In the genomic region with DNA sequence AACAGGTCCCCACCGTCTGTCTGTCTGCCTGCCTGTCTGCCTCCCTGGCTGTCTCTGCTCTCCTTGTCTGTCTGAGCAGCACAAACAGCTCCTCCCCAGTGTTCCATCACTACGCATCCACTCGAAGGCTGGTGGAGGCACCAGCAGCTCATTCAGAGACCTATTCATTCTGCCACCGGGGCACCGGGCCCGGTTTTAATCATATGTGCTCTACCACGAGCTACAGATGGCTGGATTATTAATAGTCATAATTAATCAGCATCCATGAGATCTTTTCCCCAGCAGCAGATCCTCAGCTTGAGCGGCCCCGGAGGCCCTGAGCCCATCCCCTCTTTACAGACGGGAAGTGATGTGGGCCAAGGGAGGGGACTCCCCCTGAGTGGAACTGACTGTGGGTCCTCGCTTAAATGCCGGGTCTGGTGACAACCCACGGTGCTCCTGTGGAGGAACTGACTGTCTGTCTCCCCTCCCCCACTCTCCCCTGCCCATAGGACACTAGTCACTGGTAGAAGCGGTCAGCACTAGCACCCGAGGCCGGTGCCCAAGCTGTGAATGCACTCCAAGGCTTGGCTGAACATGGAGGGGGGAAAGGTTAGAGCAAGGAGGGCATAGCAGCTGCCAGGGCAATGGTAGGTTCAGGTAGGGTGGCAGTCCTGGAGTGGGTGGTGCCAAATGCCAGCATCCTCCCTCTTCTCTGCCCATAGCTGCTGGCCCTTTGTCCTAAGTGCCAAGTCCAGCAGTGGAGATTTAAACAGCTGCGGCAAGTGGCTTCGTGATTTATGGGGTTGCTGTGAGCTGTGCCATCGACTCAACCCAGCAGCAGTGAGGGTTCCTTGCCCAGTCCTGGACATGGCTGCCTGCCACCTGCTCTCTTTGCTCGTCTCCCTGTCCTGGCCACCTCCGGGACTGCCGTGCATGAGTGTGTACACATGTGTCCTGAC, we compare ENCODE assay signal across 9 mouse cellular contexts. TPM values are rescaled to one million over a fixed set of nuclear protein-coding genes. Genes with fewer than 3 reads are reported as not detected.
A peak's percentile ranks its signal among the peaks of the same experiment; 100 is the strongest.
DNase-seq lines count a peak whose midpoint lies in the region; ATAC-seq lines count a peak whose summit lies in the region.
"Had no signal": no experiment of that assay in that cellular context is flagged by ENCODE, and none has a peak within 500 bp of the region (broad histone marks: within the 10 kb centered on the region; RNA-seq: fewer than 3 reads in every experiment).

No protein-coding gene starts in this region.

- H3K27ac ChIP-seq in forebrain, embryonic 10.5 days, result peak overlapping the region; percentile 52; the same call in 1 of the 2 replicates
- no peak overlapping the region for H3K27ac ChIP-seq in forebrain, embryonic 11.5 days (ENCODE audit: low read depth, low read length)
- H3K27ac ChIP-seq in forebrain, embryonic 13.5 days, result peak overlapping the region; percentile 90

- 0 out of 2 replicates have a peak, but pooled peaks cover 3% of the 10 kb centered on the region for H3K36me3 ChIP-seq in forebrain, embryonic 10.5 days (replicated peaks)
- H3K36me3 ChIP-seq in forebrain, embryonic 11.5 days (ENCODE audit: control insufficient read depth, insufficient read depth, low read length), result no peaks in the 10 kb centered on the region
- H3K36me3 ChIP-seq in forebrain, embryonic 13.5 days (ENCODE audit: poor library complexity, severe bottlenecking), result no peaks in the 10 kb centered on the region

- peaks cover 94% of the 10 kb centered on the region for H3K4me1 ChIP-seq in forebrain, embryonic 10.5 days
- peaks cover 25% of the 10 kb centered on the region for H3K4me1 ChIP-seq in forebrain, embryonic 11.5 days (replicated peaks; ENCODE audit: control insufficient read depth, insufficient read depth, low read length)
- H3K4me1 ChIP-seq in forebrain, embryonic 13.5 days, result peaks cover 98% of the 10 kb centered on the region

- no peaks in the 10 kb centered on the region for H3K27me3 ChIP-seq in forebrain, embryonic 10.5 days (ENCODE audit: poor library complexity, severe bottlenecking)
- no peaks in the 10 kb centered on the region for H3K27me3 ChIP-seq in forebrain, embryonic 11.5 days (ENCODE audit: control insufficient read depth, insufficient read depth, low read length)
- H3K27me3 ChIP-seq in forebrain, embryonic 13.5 days, result no peaks in the 10 kb centered on the region

- H3K4me3 ChIP-seq in forebrain, embryonic 10.5 days, result no peak overlapping the region
- no peak overlapping the region for H3K4me3 ChIP-seq in forebrain, embryonic 11.5 days (ENCODE audit: low read depth, low read length)
- no peak overlapping the region for H3K4me3 ChIP-seq in forebrain, embryonic 13.5 days
- H3K4me3 ChIP-seq: erythroblast, embryonic 14.5 days had no signal

- no peak overlapping the region for H3K9ac ChIP-seq in forebrain, embryonic 11.5 days (ENCODE audit: low read length)
- peak overlapping the region; percentile 51 for H3K9ac ChIP-seq in forebrain, embryonic 13.5 days

- no peak for DNase-seq in forebrain, embryonic 10.5 days (ENCODE audit: extremely low spot score, low spot score)
- no peak for DNase-seq in forebrain, embryonic 11.5 days (ENCODE audit: low spot score)
- peak; percentile 45 for DNase-seq in CD4-positive helper T cell, adult 2 months (ENCODE audit: low read depth, low spot score)
- DNase-seq in kidney, adult 9 months, result peak; percentile 94
- no peak for DNase-seq in embryo, embryonic 10.5 days (ENCODE audit: low spot score)
- DNase-seq in right cerebral cortex, adult 18-20 months, result no peak

- no peak for ATAC-seq in forebrain, embryonic 11.5 days (replicated peaks; ENCODE audit: low FRiP score)
- peak; percentile 50 for ATAC-seq in forebrain, embryonic 13.5 days
- ATAC-seq in megakaryocyte progenitor cell, adult 5-6 weeks (replicated peaks; ENCODE audit: poor library complexity), result peak; percentile 27; the same call in 1 of the 2 replicates

- no peak overlapping the region for H3K4me2 ChIP-seq in forebrain, embryonic 11.5 days (ENCODE audit: low read depth, low read length, severe bottlenecking)
- H3K4me2 ChIP-seq in forebrain, embryonic 13.5 days, result peak overlapping the region; percentile 27

- no peaks in the 10 kb centered on the region for H3K9me3 ChIP-seq in forebrain, embryonic 10.5 days
- no peaks in the 10 kb centered on the region for H3K9me3 ChIP-seq in forebrain, embryonic 11.5 days (ENCODE audit: control insufficient read depth, low read length)
- no peaks in the 10 kb centered on the region for H3K9me3 ChIP-seq in forebrain, embryonic 13.5 days (replicated peaks)

- WGBS in forebrain, embryonic 10.5 days, result 87% methylated on average over 22 of the region's 22 CpGs
- 81% methylated on average over 22 of the region's 22 CpGs for WGBS in forebrain, embryonic 11.5 days
- 60% methylated on average over 22 of the region's 22 CpGs for WGBS in forebrain, embryonic 13.5 days

RNA-seq across cellular contexts. Expression of a gene that starts 34.6 kb away (rescaled TPM):
- polyA plus RNA-seq in forebrain, embryonic 10.5 days (2016; fragmentation: Nextera tagmentation; extraction: Ambion mirVana), result 38.8 and 42.5 TPM in 2 replicates
- 70.1 and 71.2 TPM in 2 replicates for polyA plus RNA-seq in forebrain, embryonic 11.5 days (2014; fragmentation: Nextera tagmentation; extraction: Ambion mirVana)
- polyA plus RNA-seq in forebrain, embryonic 13.5 days (2015; fragmentation: Nextera tagmentation; extraction: Ambion mirVana), result 57.2 and 61.3 TPM in 2 replicates
- total RNA-seq in megakaryocyte progenitor cell, adult 5-6 weeks (2015), result 70.0 and 79.1 TPM in 2 replicates
- total RNA-seq in megakaryocyte progenitor cell, adult 5-6 weeks (2017), result 8.2 and 9.3 TPM in 2 replicates

Comparison
In these comparisons a context has a peak if more than half of its experiments do, and no peak if none do; other contexts are left out.
1. DNase-seq: peak in CD4-positive helper T cell, adult 2 months (single experiment) and kidney, adult 9 months (single experiment); none in forebrain, embryonic 10.5 days (single experiment), forebrain, embryonic 11.5 days (single experiment), embryo, embryonic 10.5 days (single experiment) and right cerebral cortex, adult 18-20 months (single experiment).